In the genomic region with DNA sequence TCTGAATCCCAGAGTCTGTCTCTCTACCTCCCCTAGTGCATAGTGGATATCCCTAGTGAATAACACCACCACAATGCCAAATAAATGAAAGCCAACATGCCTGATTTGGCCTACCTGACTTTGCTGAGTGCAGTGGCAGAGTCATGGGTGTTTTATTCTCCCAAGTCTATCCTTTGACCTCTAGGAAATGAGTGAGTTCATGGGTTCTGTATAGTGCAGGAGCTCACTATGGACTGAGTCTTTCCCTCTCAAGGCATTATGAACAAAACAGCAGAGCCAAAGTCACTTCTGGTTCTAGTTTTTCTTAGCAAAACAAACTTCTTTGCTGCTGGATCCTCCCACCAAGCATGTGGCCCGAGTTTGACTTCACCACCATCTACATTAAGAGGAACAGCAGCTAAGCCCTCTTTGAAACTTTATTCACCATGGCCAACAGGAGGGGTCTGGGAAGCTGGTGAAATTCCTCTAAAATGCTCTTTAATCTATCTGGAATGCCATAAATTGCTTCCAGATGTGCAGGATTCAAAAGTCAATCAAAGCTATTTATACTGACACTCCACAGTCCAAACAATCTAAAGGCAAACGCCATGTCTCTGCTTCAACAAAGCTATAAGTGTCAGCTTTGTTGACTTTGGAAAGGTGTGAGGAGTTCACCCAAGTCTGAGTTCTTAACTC, we compare ENCODE assay signal across 21 mouse cellular contexts.
DNase-seq lines count a peak whose midpoint lies in the region; ATAC-seq and TF ChIP-seq lines count a peak whose summit lies in the region.
"Had no signal": no experiment of that assay in that cellular context is flagged by ENCODE, and none has a peak within 500 bp of the region (broad histone marks: within the 10 kb centered on the region; RNA-seq: fewer than 3 reads in every experiment).

No protein-coding gene starts in this region.

- no peaks in the 10 kb centered on the region for H3K4me1 ChIP-seq in forebrain, embryonic 10.5 days
- H3K4me1 ChIP-seq in forebrain, embryonic 16.5 days (replicated peaks; ENCODE audit: control insufficient read depth, insufficient read depth, low read length) = no peaks in the 10 kb centered on the region
- peaks cover 40% of the 10 kb centered on the region for H3K4me1 ChIP-seq in embryonic facial prominence, embryonic 13.5 days
- peaks cover 43% of the 10 kb centered on the region for H3K4me1 ChIP-seq in limb, embryonic 13.5 days
- H3K4me1 ChIP-seq: intestine, embryonic 15.5 days had no signal

- DNase-seq in forebrain, embryonic 10.5 days (ENCODE audit: extremely low spot score, low spot score) = peak; percentile 19
- DNase-seq in brain, embryonic 14.5 days (ENCODE audit: low read depth) = peak; percentile 10
- no peak for DNase-seq in spleen, adult 18-20 months
- DNase-seq in heart, adult 11 months = no peak
- no peak for DNase-seq in right cerebral cortex, adult 18-20 months
- DNase-seq: adrenal gland, postnatal 14 days; cerebellum, postnatal 14 days; gastrocnemius, postnatal 36 days; heart, postnatal 4 days; layer of hippocampus, adult 9-11 months; right cerebral cortex, postnatal 4 days; thymus, postnatal 14 days had no signal

- no peaks in the 10 kb centered on the region for H3K27me3 ChIP-seq in forebrain, embryonic 10.5 days (ENCODE audit: poor library complexity, severe bottlenecking)
- H3K27me3 ChIP-seq in forebrain, embryonic 16.5 days (replicated peaks; ENCODE audit: control insufficient read depth, insufficient read depth, low read length) = no peaks in the 10 kb centered on the region
- no peaks in the 10 kb centered on the region for H3K27me3 ChIP-seq in embryonic facial prominence, embryonic 13.5 days
- H3K27me3 ChIP-seq in limb, embryonic 13.5 days = no peaks in the 10 kb centered on the region
- H3K27me3 ChIP-seq: CH12.LX; intestine, embryonic 15.5 days; neural tube, embryonic 12.5 days had no signal

- WGBS in forebrain, embryonic 10.5 days = 49% methylated on average over 2 of the region's 2 CpGs
- WGBS in forebrain, embryonic 16.5 days = 71% methylated on average over 2 of the region's 2 CpGs
- 7% methylated on average over 2 of the region's 2 CpGs for WGBS in embryonic facial prominence, embryonic 13.5 days
- WGBS in limb, embryonic 13.5 days = 7% methylated on average over 2 of the region's 2 CpGs

- H3K27ac ChIP-seq in forebrain, embryonic 10.5 days = peak overlapping the region; percentile 60; the same call in 1 of the 2 replicates
- H3K27ac ChIP-seq in forebrain, embryonic 16.5 days (ENCODE audit: low read length) = no peak overlapping the region
- peak overlapping the region; percentile 66 for H3K27ac ChIP-seq in embryonic facial prominence, embryonic 13.5 days
- H3K27ac ChIP-seq in limb, embryonic 13.5 days = peak overlapping the region; percentile 58; the same call in 1 of the 2 replicates
- H3K27ac ChIP-seq: intestine, embryonic 15.5 days; macrophage; neural tube, embryonic 12.5 days had no signal

- no peak for TF ChIP-seq CTCF in brain, embryonic 14.5 days (IDR thresholded peaks at IDR 0.05; ENCODE audit: borderline replicate concordance, extremely low read depth, insufficient read depth, insufficient read length)

- TF ChIP-seq POLR2A in brain, embryonic 14.5 days (IDR thresholded peaks at IDR 0.05; ENCODE audit: borderline replicate concordance, extremely low read depth, insufficient read depth, insufficient read length, poor library complexity, severe bottlenecking) = no peak

- H3K9me3 ChIP-seq in forebrain, embryonic 10.5 days = no peaks in the 10 kb centered on the region
- H3K9me3 ChIP-seq in forebrain, embryonic 16.5 days (ENCODE audit: control insufficient read depth, low read length) = no peaks in the 10 kb centered on the region
- no peaks in the 10 kb centered on the region for H3K9me3 ChIP-seq in embryonic facial prominence, embryonic 13.5 days
- no peaks in the 10 kb centered on the region for H3K9me3 ChIP-seq in limb, embryonic 13.5 days
- H3K9me3 ChIP-seq: intestine, embryonic 15.5 days; neural tube, embryonic 12.5 days had no signal

- no peaks in the 10 kb centered on the region for H3K36me3 ChIP-seq in forebrain, embryonic 10.5 days (replicated peaks)
- no peaks in the 10 kb centered on the region for H3K36me3 ChIP-seq in forebrain, embryonic 16.5 days (ENCODE audit: control insufficient read depth, insufficient read depth)
- no peaks in the 10 kb centered on the region for H3K36me3 ChIP-seq in embryonic facial prominence, embryonic 13.5 days
- H3K36me3 ChIP-seq in limb, embryonic 13.5 days = no peaks in the 10 kb centered on the region
- H3K36me3 ChIP-seq: intestine, embryonic 15.5 days; neural tube, embryonic 12.5 days had no signal

- no peak for ATAC-seq in forebrain, embryonic 16.5 days
- ATAC-seq in embryonic facial prominence, embryonic 13.5 days (ENCODE audit: insufficient number of reproducible peaks, insufficient read depth, low FRiP score, low TSS enrichment, low read depth) = peak; percentile 39; the same call in 1 of the 2 replicates
- peak; percentile 42 for ATAC-seq in limb, embryonic 13.5 days (ENCODE audit: low FRiP score, low read depth)
- ATAC-seq: intestine, embryonic 15.5 days; midbrain, embryonic 16.5 days had no signal

- H3K4me2 ChIP-seq in forebrain, embryonic 16.5 days (ENCODE audit: low read length) = no peak overlapping the region
- no peak overlapping the region for H3K4me2 ChIP-seq in embryonic facial prominence, embryonic 13.5 days
- no peak overlapping the region for H3K4me2 ChIP-seq in limb, embryonic 13.5 days (replicated peaks)
- H3K4me2 ChIP-seq: heart, embryonic 11.5 days; intestine, embryonic 15.5 days; neural tube, embryonic 12.5 days had no signal

- no peak overlapping the region for H3K9ac ChIP-seq in forebrain, embryonic 16.5 days (replicated peaks; ENCODE audit: low read depth, low read length)
- no peak overlapping the region for H3K9ac ChIP-seq in embryonic facial prominence, embryonic 13.5 days
- no peak overlapping the region for H3K9ac ChIP-seq in limb, embryonic 13.5 days
- H3K9ac ChIP-seq: intestine, embryonic 15.5 days; neural tube, embryonic 12.5 days had no signal

- H3K4me3 ChIP-seq in forebrain, embryonic 10.5 days = no peak overlapping the region
- no peak overlapping the region for H3K4me3 ChIP-seq in forebrain, embryonic 16.5 days (replicated peaks; ENCODE audit: low read length)
- H3K4me3 ChIP-seq in embryonic facial prominence, embryonic 13.5 days = no peak overlapping the region
- H3K4me3 ChIP-seq in limb, embryonic 13.5 days = no peak overlapping the region
- H3K4me3 ChIP-seq: intestine, embryonic 15.5 days; neural tube, embryonic 12.5 days had no signal

Comparison
In these comparisons a context has a peak if more than half of its experiments do, and no peak if none do; other contexts are left out.
1. DNase-seq: peak in forebrain, embryonic 10.5 days (single experiment) and brain, embryonic 14.5 days (single experiment); none in spleen, adult 18-20 months (0 of 2), heart, adult 11 months (single experiment) and right cerebral cortex, adult 18-20 months (single experiment).